11 mouse cellular contexts compared by ENCODE assay signal in genomic region chr12:77854281-77855075, GRCm38 (mm10).
DNase-seq lines count a peak whose midpoint lies in the region; ATAC-seq and TF ChIP-seq lines count a peak whose summit lies in the region.
"Had no signal": no experiment of that assay in that cellular context is flagged by ENCODE, and none has a peak within 500 bp of the region (broad histone marks: within the 10 kb centered on the region; RNA-seq: fewer than 3 reads in every experiment).

No protein-coding gene starts in this region.

- TF ChIP-seq CTCF in hindbrain, postnatal 0 days (IDR thresholded peaks at IDR 0.05; ENCODE audit: low read depth), result no peak
- no peak for TF ChIP-seq CTCF in layer of hippocampus, adult 2 months (conservative IDR thresholded peaks at IDR 0.05)

- no peak overlapping the region for H3K4me2 ChIP-seq in hindbrain, postnatal 0 days (ENCODE audit: low read depth, low read length)

- no peaks in the 10 kb centered on the region for H3K27me3 ChIP-seq in hindbrain, postnatal 0 days (ENCODE audit: insufficient read depth, low read length)

- intact Hi-C loops in heart, postnatal 10 days (cut with DNase I), result no loop called here

- no peak overlapping the region for H3K4me3 ChIP-seq in hindbrain, postnatal 0 days (ENCODE audit: low read length)
- H3K4me3 ChIP-seq in layer of hippocampus, adult 2 months, result no peak overlapping the region

- no peak overlapping the region for H3K27ac ChIP-seq in hindbrain, postnatal 0 days
- H3K27ac ChIP-seq in layer of hippocampus, adult 2 months, result no peak overlapping the region
- H3K27ac ChIP-seq: liver, embryonic 14.5 days had no signal

- H3K36me3 ChIP-seq in hindbrain, postnatal 0 days (ENCODE audit: insufficient read depth, low read length), result no peaks in the 10 kb centered on the region

- H3K9me3 ChIP-seq in hindbrain, postnatal 0 days (ENCODE audit: low read length), result no peaks in the 10 kb centered on the region

- no peak for ATAC-seq in hindbrain, postnatal 0 days

- no peak overlapping the region for H3K9ac ChIP-seq in hindbrain, postnatal 0 days (replicated peaks; ENCODE audit: low read length)
- H3K9ac ChIP-seq: liver, embryonic 14.5 days had no signal

- DNase-seq in heart, adult 11 months, result peak; percentile 27
- DNase-seq in heart, postnatal 10 days, result no peak
- peak; percentile 9 for DNase-seq in testis, postnatal 14 days (ENCODE audit: low spot score)
- DNase-seq in testis, postnatal 10 days (ENCODE audit: low spot score), result no peak
- peak; percentile 15 for DNase-seq in hindbrain, postnatal 0 days (ENCODE audit: low spot score)
- peak; percentile 16 for DNase-seq in yolk sac, embryonic 10.5 days (ENCODE audit: low spot score)
- no peak for DNase-seq in adrenal gland, adult 18-20 months (ENCODE audit: low spot score in 2 of 2)
- DNase-seq in layer of hippocampus, adult 2 months (ENCODE audit: low spot score in 2 of 2), result no peak
- DNase-seq: adrenal gland, postnatal 25 days; cerebellum, adult 9-11 months had no signal

- H3K4me1 ChIP-seq in hindbrain, postnatal 0 days (ENCODE audit: insufficient read depth, low read length), result peaks cover 4% of the 10 kb centered on the region; the same call in 1 of the 2 replicates

- WGBS in hindbrain, postnatal 0 days, result 36% methylated on average over 15 of the region's 15 CpGs

Comparison
In these comparisons a context has a peak if more than half of its experiments do, and no peak if none do; other contexts are left out.
1. DNase-seq: peak in heart, adult 11 months (single experiment), testis, postnatal 14 days (single experiment), hindbrain, postnatal 0 days (single experiment) and yolk sac, embryonic 10.5 days (single experiment); none in heart, postnatal 10 days (0 of 2), testis, postnatal 10 days (single experiment), adrenal gland, adult 18-20 months (0 of 2) and layer of hippocampus, adult 2 months (0 of 2).